Mouse (Mus musculus): Measurements from ENCODE around the gene Bcl11a.

Bcl11a gene

DNA sequence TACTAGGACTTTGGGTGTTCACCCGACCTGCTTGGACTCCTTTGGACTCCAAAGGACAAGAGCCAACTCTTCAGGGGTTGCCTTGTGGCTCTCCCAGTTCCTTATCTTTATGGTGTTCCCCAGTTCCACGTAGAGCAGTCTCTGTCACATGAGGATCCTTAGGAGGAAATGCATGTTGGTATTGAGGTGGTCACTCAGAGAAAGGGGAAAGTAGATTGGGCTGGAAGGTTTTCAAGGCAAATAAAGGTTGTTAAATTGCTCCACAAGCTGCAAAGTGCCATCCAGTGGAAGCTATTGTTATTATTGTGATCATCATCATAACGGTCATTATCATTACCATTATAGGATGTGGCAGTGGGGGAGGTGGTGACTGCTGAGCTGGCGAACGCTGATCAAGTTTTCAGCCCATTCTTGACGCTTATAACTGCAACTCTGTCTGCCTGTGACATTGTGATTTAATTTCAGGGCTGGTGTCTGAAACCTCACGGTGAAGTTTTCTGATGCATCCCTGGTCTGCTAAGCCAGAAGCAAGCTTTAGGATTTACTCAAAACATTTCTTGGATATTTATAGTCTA is 52.4 kb downstream of the Bcl11a start:
- DNase-seq (ENCODE audit: low read depth, low spot score): no peak

- DNase-seq (ENCODE audit: low read depth, low spot score): no peak
These were observed 54.0 kb downstream of the Bcl11a start for GRCm38 (mm10) chr11:24131818-24132217.

DNA sequence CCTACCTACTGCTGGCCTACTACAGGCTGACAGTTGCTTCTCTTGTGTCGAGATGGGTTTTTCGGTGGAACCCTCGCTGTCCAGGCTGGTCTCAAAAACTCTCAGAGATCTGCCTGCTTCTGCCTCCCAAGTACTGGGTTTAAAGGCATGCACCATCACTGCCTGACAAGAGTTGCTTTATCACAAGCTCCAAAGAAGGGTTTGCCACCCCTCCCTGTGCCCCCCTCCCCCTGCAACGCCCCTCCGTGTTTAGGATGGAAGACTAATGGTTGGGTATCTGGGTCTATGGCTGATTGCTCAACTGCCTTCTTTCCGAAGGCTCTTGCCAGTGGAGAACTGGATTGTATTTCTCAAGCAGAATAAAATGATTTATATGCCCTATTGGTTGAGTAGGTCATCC is 54.5 kb downstream of the Bcl11a start:
- no peak for DNase-seq (ENCODE audit: low read depth, low spot score)

- no peak for DNase-seq (ENCODE audit: low read depth, low spot score)
These were observed 55.0 kb downstream of the Bcl11a start for GRCm38 (mm10) chr11:24132853-24133252.

DNA sequence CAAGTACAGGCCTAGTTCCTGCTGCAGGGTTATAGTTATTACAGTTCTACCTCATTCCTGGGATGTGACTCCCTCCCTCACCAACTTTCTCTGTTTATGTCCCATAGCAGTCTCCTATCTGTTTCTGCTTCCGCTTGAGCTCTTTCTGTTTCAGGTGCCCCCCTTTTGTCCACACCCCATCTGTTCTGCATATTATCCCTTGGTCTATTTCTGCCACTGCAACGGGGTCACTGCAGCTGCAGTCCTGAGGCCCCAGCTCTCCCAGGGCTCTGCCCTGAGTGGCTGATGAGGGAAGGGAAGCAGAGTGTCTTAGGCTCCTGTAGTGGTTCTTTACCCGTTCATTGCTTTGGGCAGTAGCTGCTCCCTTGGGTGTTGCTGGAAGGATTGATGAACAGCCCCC is 55.6 kb downstream of the Bcl11a start:
- DNase-seq (ENCODE audit: low read depth, low spot score): no peak

- DNase-seq (ENCODE audit: low read depth, low spot score): no peak
These were observed 56.1 kb downstream of the Bcl11a start for GRCm38 (mm10) chr11:24133928-24134327.

DNA sequence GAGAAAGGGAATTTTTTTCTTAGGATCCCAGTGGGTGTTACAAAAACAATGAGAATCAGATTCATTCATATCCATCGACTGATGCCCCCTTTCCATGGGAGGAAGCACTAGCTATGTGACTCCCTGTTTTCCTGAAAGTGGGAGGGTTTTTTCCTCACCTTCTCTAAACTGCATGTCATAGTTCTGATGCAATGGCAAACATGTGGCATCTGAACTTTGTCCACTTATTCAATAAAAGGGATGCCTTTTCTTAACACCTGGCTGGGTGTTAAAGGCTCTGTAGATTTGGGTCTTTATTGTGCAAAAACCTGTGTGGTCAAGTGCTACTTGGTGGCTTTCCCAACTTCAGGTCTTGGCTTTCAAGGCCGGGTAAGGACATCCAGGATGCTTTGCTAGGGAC is 57.4 kb downstream of the Bcl11a start:
- no peak for DNase-seq (ENCODE audit: low read depth, low spot score)

DNA sequence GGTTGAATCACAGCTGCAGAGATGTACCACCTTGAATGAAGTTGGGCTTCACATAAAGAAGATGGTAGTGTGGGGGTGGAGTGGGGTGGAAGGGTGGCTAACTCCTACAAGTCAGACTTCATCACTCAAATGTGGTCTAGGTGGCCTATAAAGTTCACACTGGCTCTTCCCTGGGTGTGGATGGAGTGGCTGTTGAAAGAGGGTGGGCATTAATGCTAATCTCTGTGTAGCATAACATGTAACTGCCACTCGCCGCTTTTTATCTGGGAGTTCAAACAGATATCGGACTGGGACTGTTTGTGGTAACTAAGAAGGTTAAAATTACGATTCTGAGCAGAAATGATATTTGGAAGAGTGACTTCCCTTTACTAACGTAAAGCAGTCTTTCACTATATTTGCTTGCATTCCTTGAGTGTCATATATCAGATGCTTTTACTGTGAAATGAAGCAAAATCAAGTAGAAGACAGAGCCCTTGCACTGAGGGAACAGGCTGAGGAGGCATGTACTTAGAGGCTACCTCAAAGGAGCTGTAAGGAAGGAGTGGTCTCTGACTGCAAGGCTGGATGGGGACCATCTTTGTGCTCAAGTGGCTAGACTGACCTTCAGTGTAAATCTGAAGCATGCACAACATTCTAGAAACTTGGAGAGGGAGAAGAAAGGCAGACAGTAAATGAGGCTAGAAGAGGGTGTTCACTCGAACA is 58.4 kb downstream of the Bcl11a start:
- DNase-seq (ENCODE audit: low read depth, low spot score): no peak

DNA sequence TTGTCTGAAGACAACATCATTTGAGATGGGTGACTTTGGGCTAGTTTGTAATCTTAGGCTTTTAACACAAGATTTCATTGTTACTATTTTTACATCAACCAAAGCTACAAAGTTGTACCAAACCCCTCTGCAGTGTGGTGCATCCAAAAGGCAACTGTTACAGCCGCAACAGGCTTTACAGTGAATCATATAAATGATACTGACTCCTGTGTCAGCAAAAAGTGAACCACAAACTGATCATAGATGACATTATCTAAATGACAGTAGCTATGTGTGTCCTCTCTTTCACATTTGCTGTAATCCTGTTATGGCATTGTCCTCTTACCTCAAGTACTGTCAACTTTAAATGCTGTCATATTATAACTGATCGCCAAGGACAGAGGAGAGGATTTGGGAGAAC is 60.0 kb downstream of the Bcl11a start:
- DNase-seq (ENCODE audit: low read depth, low spot score): no peak

DNA sequence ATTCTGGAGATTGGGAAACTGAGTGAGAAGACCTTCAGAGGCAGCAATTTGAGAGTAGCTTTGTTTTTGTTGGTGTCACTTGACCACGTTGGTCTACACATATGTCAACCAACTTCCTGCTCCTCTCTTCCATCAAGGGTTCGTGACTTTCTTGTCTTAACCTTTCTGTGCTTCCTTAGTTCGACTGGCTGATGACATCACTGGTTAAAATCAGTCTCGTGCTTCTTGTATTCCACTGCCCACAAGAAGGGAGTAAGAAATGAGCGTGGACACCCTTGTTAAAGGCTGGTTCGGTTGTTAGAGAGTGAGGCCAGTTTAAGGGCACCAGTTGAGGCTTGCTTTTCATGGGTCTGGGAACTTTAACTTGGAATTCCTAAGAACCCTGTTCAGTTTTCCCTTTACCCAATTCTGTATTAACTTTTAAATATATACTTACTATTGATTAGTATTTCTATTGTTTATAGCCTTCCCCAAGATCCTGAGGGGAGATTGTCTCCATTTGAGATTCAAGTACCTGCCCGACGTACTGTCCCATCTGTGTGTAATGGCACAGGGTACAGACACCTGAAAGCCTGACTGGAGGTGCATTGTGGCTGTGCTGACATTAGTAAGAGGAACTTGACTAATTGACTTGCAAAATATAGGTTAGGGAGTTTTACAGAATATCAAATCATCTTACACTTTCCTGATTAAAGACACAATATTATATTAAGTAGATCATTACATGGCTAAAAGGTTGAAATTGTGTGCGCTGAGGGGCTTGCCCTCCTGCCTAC is 60.9 kb downstream of the Bcl11a start:
- no peak for DNase-seq (ENCODE audit: low read depth, low spot score)

- DNase-seq (ENCODE audit: low read depth, low spot score): no peak
These were observed 61.6 kb downstream of the Bcl11a start for GRCm38 (mm10) chr11:24139432-24139831.

DNA sequence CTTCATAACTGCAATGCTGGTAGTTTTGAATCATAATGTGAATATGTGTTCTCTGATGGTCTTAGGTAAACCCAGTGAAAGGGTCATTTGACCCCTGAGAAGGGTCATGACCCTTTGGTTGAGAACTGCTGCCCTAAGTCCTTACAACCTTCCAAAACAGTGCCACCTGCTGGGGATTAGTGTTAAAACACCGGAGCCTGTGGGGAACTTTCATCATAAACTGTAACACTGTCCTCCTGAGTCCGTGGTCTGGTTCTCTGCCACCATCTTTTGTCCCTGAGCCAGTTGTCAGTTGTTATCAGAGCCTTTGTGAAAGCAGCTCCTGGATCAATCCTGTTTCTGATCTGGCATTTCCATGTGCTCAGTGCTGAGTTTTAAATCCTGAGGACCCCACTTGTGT is 62.1 kb downstream of the Bcl11a start:
- no peak for DNase-seq (ENCODE audit: low read depth, low spot score)

- no peak for DNase-seq (ENCODE audit: low read depth, low spot score)
These were observed 63.1 kb downstream of the Bcl11a start for GRCm38 (mm10) chr11:24140948-24141347.

GRCm38 (mm10) chr11:24141479-24142251 is 63.8 kb downstream of the Bcl11a start:
- DNase-seq (ENCODE audit: low read depth, low spot score): no peak

GRCm38 (mm10) chr11:24142316-24142715 is 64.5 kb downstream of the Bcl11a start:
- DNase-seq (ENCODE audit: low read depth, low spot score): no peak

- DNase-seq (ENCODE audit: low read depth, low spot score): no peak
These were observed 66.5 kb downstream of the Bcl11a start for GRCm38 (mm10) chr11:24144159-24144946.

GRCm38 (mm10) chr11:24146034-24146433 is 68.2 kb downstream of the Bcl11a start:
- no peak for DNase-seq (ENCODE audit: low read depth, low spot score)

DNA sequence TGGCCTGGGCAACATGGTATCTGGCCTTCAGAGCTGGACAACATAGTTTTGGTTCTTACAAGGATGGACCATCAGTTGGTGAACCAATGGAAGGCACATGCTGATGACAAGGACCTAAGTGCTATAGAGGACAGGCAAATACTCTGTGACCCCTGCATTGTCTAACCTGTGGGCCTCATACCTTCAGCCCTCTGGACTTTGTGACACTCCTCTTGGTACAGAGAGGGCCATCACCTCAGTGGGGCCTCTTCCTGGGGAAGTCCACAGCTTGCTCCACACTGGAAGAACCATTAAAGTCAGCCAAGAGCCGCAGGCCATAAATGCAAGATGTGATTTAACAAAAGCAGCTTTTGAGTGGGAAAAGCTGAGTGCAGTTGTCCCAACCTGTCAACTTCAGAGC is 68.6 kb downstream of the Bcl11a start:
- DNase-seq (ENCODE audit: low read depth, low spot score): no peak

GRCm38 (mm10) chr11:24147698-24148097 is 69.8 kb downstream of the Bcl11a start:
- no peak for DNase-seq (ENCODE audit: low read depth, low spot score)

GRCm38 (mm10) chr11:24148545-24148944 is 70.7 kb downstream of the Bcl11a start:
- DNase-seq (ENCODE audit: low read depth, low spot score): no peak

- DNase-seq (ENCODE audit: low read depth, low spot score): no peak
These were observed 71.8 kb downstream of the Bcl11a start for GRCm38 (mm10) chr11:24149462-24150220.
